Mouse (Mus musculus): ENCODE measurements at regions not wholly inside any gene's neighbourhood (a gene's known extent, or its start where the extent isn't known, plus 50 kb on each side); places are given as distances from the start of the nearest gene placed in this dataset.

GRCm38 (mm10) chr2:51348774-51349173, 199.9 kb upstream of the Rnd3 start:
- Histone ChIP-seq H3K27me3 (ENCODE audit: control insufficient read depth, insufficient read depth, low read length) (no peaks in the 10 kb centered on the region), H3K4me3 (no peak overlapping the region), H3K79me2 (replicated peaks; ENCODE audit: control insufficient read depth, insufficient read depth, low read length) (no peaks in the 10 kb centered on the region), H3K27ac (no peak overlapping the region), H3K9ac (ENCODE audit: low read depth, low read length) (no peak overlapping the region), H3K4me1 (ENCODE audit: control insufficient read depth, insufficient read depth, low read length) (no peaks in the 10 kb centered on the region), H3K36me3 (ENCODE audit: control insufficient read depth, insufficient read depth, low read length) (no peaks in the 10 kb centered on the region)
- intact Hi-C loops (cut with DNase I) = no loop called here
- DNase-seq = no peak
- no peak for TF ChIP-seq POLR2A (IDR thresholded peaks at IDR 0.05; ENCODE audit: insufficient read depth, low read depth, low read length)
- no peak for TF ChIP-seq EP300 (IDR thresholded peaks at IDR 0.05; ENCODE audit: insufficient read depth, low read depth, low read length)
- no peak for TF ChIP-seq CTCF (IDR thresholded peaks at IDR 0.05)
- WGBS = 82% methylated on average over 2 of the region's 2 CpGs

DNA sequence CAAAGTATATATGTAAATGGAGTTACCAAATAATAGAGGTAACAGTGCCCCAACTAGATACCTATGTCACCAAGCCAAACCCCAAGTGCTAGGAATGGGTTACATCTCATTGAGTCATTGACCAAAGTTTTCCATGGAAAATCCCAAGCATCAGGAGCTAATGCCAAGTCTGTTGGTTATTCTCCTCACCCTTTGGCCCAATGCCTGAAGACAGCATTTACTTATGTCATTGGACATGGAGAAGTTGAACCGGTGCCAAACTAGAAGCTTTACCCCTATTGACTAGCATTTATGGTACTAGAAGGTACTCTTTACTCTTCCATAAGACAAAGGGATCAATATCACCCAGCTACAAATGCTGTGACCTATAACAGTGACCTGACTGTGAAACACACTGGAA, 198.2 kb upstream of the Rnd3 start:
- no peaks in the 10 kb centered on the region for H3K4me1 ChIP-seq (ENCODE audit: control insufficient read depth, insufficient read depth, low read length)
- no peak overlapping the region for H3K27ac ChIP-seq
- H3K36me3 ChIP-seq (ENCODE audit: control insufficient read depth, insufficient read depth, low read length) = no peaks in the 10 kb centered on the region
- intact Hi-C loops (cut with DNase I) = no loop called here
- 86% methylated on average over 1 of the region's 1 CpGs for WGBS
- no peak overlapping the region for H3K9ac ChIP-seq (ENCODE audit: low read depth, low read length)
- H3K27me3 ChIP-seq (ENCODE audit: control insufficient read depth, insufficient read depth, low read length) = no peaks in the 10 kb centered on the region
- no peak overlapping the region for H3K4me3 ChIP-seq
- H3K79me2 ChIP-seq (replicated peaks; ENCODE audit: control insufficient read depth, insufficient read depth, low read length) = no peaks in the 10 kb centered on the region
- DNase-seq = no peak
- TF ChIP-seq EP300 (IDR thresholded peaks at IDR 0.05; ENCODE audit: insufficient read depth, low read depth, low read length) (no peak), POLR2A (IDR thresholded peaks at IDR 0.05; ENCODE audit: insufficient read depth, low read depth, low read length) (no peak), CTCF (IDR thresholded peaks at IDR 0.05) (no peak)

GRCm38 (mm10) chr2:51342421-51342820, 193.5 kb upstream of the Rnd3 start:
- TF ChIP-seq EP300 (IDR thresholded peaks at IDR 0.05; ENCODE audit: insufficient read depth, low read depth, low read length) (no peak), CTCF (IDR thresholded peaks at IDR 0.05) (no peak), POLR2A (IDR thresholded peaks at IDR 0.05; ENCODE audit: insufficient read depth, low read depth, low read length) (no peak)
- Histone ChIP-seq H3K4me1 (ENCODE audit: control insufficient read depth, insufficient read depth, low read length) (no peaks in the 10 kb centered on the region), H3K27me3 (ENCODE audit: control insufficient read depth, insufficient read depth, low read length) (no peaks in the 10 kb centered on the region), H3K36me3 (ENCODE audit: control insufficient read depth, insufficient read depth, low read length) (no peaks in the 10 kb centered on the region), H3K27ac (no peak overlapping the region), H3K4me3 (no peak overlapping the region), H3K79me2 (replicated peaks; ENCODE audit: control insufficient read depth, insufficient read depth, low read length) (no peaks in the 10 kb centered on the region), H3K9ac (ENCODE audit: low read depth, low read length) (no peak overlapping the region)
- intact Hi-C loops (cut with DNase I) = no loop called here
- WGBS = 81% methylated on average over 1 of the region's 1 CpGs
- no peak for DNase-seq

- Histone ChIP-seq H3K27me3 (ENCODE audit: control insufficient read depth, insufficient read depth, low read length) (no peaks in the 10 kb centered on the region), H3K27ac (no peak overlapping the region), H3K36me3 (ENCODE audit: control insufficient read depth, insufficient read depth, low read length) (no peaks in the 10 kb centered on the region), H3K9ac (ENCODE audit: low read depth, low read length) (no peak overlapping the region), H3K79me2 (replicated peaks; ENCODE audit: control insufficient read depth, insufficient read depth, low read length) (no peaks in the 10 kb centered on the region), H3K4me3 (no peak overlapping the region), H3K4me1 (ENCODE audit: control insufficient read depth, insufficient read depth, low read length) (no peaks in the 10 kb centered on the region)
- no peak for TF ChIP-seq EP300 (IDR thresholded peaks at IDR 0.05; ENCODE audit: insufficient read depth, low read depth, low read length)
- no peak for TF ChIP-seq POLR2A (IDR thresholded peaks at IDR 0.05; ENCODE audit: insufficient read depth, low read depth, low read length)
- WGBS = 78% methylated on average over 6 of the region's 6 CpGs
- intact Hi-C loops (cut with DNase I) = no loop called here
- no peak for DNase-seq
Measured at GRCm38 (mm10) chr2:51334437-51334836, 185.5 kb upstream of the Rnd3 start.

DNA sequence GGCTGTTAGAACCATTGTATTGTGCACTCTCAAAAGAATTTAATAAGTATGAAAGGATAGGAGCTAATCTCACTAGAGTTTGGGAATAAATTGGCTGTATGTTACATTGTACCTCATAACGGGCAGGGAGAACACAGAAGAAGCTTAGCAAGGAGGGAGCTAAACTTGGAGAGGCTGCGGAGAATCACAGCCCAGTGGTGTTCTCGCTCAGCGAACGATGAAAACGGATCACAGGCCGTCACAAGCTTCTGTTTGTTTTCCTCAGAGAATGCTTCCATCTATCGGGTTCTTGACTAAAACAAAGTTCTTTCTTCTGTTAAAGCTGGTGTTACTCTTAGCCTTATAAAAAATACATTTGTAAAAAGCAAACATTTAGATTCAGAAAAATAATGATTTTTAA, 178.2 kb upstream of the Rnd3 start:
- H3K27me3 ChIP-seq (ENCODE audit: control insufficient read depth, insufficient read depth, low read length) = no peaks in the 10 kb centered on the region
- intact Hi-C loops (cut with DNase I) = no loop called here
- no peaks in the 10 kb centered on the region for H3K36me3 ChIP-seq (ENCODE audit: control insufficient read depth, insufficient read depth, low read length)
- no peak for DNase-seq
- WGBS = 88% methylated on average over 8 of the region's 8 CpGs
- H3K4me3 ChIP-seq = no peak overlapping the region
- no peak overlapping the region for H3K9ac ChIP-seq (ENCODE audit: low read depth, low read length)
- TF ChIP-seq POLR2A (IDR thresholded peaks at IDR 0.05; ENCODE audit: insufficient read depth, low read depth, low read length) (no peak), EP300 (IDR thresholded peaks at IDR 0.05; ENCODE audit: insufficient read depth, low read depth, low read length) (no peak)
- H3K4me1 ChIP-seq (ENCODE audit: control insufficient read depth, insufficient read depth, low read length) = no peaks in the 10 kb centered on the region
- H3K27ac ChIP-seq = no peak overlapping the region
- H3K79me2 ChIP-seq (replicated peaks; ENCODE audit: control insufficient read depth, insufficient read depth, low read length) = no peaks in the 10 kb centered on the region

- intact Hi-C loops (cut with DNase I) = no loop called here
Measured at GRCm38 (mm10) chr2:51321676-51322075, 172.8 kb upstream of the Rnd3 start.

More at GRCm38 (mm10) chr2:51321676-51322075, 172.8 kb upstream of the Rnd3 start:
- DNase-seq = no peak
- WGBS = 75% methylated on average over 5 of the region's 5 CpGs
- H3K4me1 ChIP-seq (ENCODE audit: control insufficient read depth, insufficient read depth, low read length) = no peaks in the 10 kb centered on the region
- no peak for TF ChIP-seq EP300 (IDR thresholded peaks at IDR 0.05; ENCODE audit: insufficient read depth, low read depth, low read length)
- no peak for TF ChIP-seq CTCF (IDR thresholded peaks at IDR 0.05)
- no peak for TF ChIP-seq POLR2A (IDR thresholded peaks at IDR 0.05; ENCODE audit: insufficient read depth, low read depth, low read length)
- no peaks in the 10 kb centered on the region for H3K27me3 ChIP-seq (ENCODE audit: control insufficient read depth, insufficient read depth, low read length)
- no peaks in the 10 kb centered on the region for H3K36me3 ChIP-seq (ENCODE audit: control insufficient read depth, insufficient read depth, low read length)
- no peak overlapping the region for H3K9ac ChIP-seq (ENCODE audit: low read depth, low read length)
- no peak overlapping the region for H3K27ac ChIP-seq
- no peak overlapping the region for H3K4me3 ChIP-seq
- H3K79me2 ChIP-seq (replicated peaks; ENCODE audit: control insufficient read depth, insufficient read depth, low read length) = no peaks in the 10 kb centered on the region

All from heart, adult 2 months (tissue).